Mouse (Mus musculus) limb, embryonic 13.5 days (tissue): Measurements from ENCODE around the gene Cdc34. TPM values are rescaled to one million over a fixed set of nuclear protein-coding genes. Genes with fewer than 3 reads are reported as not detected.

ENCODE experiments used
- ATAC-seq: fragments of 200-750 bp; cut with Nextera tagmentation; 2 replicates; pipeline ENCODE4 v1.8.0; 2017; ENCODE audit warnings: low read depth, moderate number of reproducible peaks, moderate TSS enrichment; ENCODE audit not compliant: low FRiP score
- H3K27ac ChIP-seq: fragments of 300-500 bp; sonication (generic); 2 replicates; pipeline ENCODE4 v1.5.1; 2015; ENCODE audit warnings: inconsistent platforms, mild to moderate bottlenecking, moderate library complexity
- H3K27me3 ChIP-seq: fragments of 300-500 bp; sonication (generic); 2 replicates; pipeline ENCODE4 v1.6.1; 2015; ENCODE audit warnings: mild to moderate bottlenecking, inconsistent platforms
- H3K36me3 ChIP-seq: fragments of 300-500 bp; sonication (generic); 2 replicates; pipeline ENCODE4 v1.6.1; 2015; ENCODE audit warnings: inconsistent platforms, mild to moderate bottlenecking, moderate library complexity
- H3K4me1 ChIP-seq: fragments of 300-500 bp; sonication (generic); 2 replicates; pipeline ENCODE4 v1.6.1; 2015; ENCODE audit warnings: inconsistent platforms
- H3K4me2 ChIP-seq: fragments of 300-500 bp; sonication (generic); replicated peaks from 2 replicates; pipeline ENCODE4 v1.6.1; 2015; ENCODE audit warnings: inconsistent platforms, mild to moderate bottlenecking, moderate library complexity
- H3K4me3 ChIP-seq: fragments of 300-500 bp; sonication (generic); 2 replicates; pipeline ENCODE4 v1.5.1; 2015; ENCODE audit warnings: moderate library complexity, mild to moderate bottlenecking, inconsistent platforms
- H3K9ac ChIP-seq: fragments of 300-500 bp; sonication (generic); 2 replicates; pipeline ENCODE4 v1.6.1; 2015; ENCODE audit warnings: mild to moderate bottlenecking, inconsistent platforms
- H3K9me3 ChIP-seq: fragments of 300-500 bp; sonication (generic); 2 replicates; pipeline ENCODE4 v1.6.1; 2016; ENCODE audit warnings: inconsistent platforms
- WGBS: fragments of 180-500 bp; shearing (Covaris S2); methylation state at CpG from one replicate; pipeline ENCODE4 v1.1.7; 2015; 5-methylcytosine and 5-hydroxymethylcytosine counted together
- polyA plus RNA-seq: library from polyadenylated mRNA; unstranded; fragments of >200 nt; fragmentation: Nextera tagmentation; extraction: Ambion mirVana; gene quantifications from 2 replicates; pipeline ENCODE4 v1.2.1, GENCODE M21; 2015

Gene Cdc34
- polyA plus RNA-seq, 1 experiment from 2014 or later: 116 TPM

DNA sequence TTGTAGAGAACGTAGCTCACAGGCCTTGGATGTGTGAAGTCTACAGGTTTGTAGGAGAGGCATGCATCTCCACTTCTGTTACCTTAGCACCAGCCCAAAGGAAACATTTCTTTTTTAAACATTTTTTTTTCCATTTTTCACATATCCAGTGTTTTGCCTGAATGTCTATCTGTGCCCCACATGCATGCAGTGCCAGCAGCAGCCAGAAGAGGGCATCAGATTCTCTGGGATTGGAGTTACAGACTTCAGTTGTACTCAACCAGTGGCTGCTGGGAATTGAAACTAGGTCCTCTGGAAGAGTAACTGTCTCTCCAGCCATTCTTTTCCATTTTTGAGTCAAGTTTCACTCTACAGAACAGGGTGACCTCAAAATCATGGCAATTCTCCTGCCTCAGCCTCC lies 50.5 kb downstream of the Cdc34 start:
- peaks cover 25% of the 10 kb centered on the region for H3K27me3 ChIP-seq
- H3K36me3 ChIP-seq: peaks cover 50% of the 10 kb centered on the region
- 100% methylated on average over 1 of the region's 1 CpGs for WGBS
- peaks cover 32% of the 10 kb centered on the region for H3K9me3 ChIP-seq
- no peak overlapping the region for H3K4me2 ChIP-seq
- no peaks in the 10 kb centered on the region for H3K4me1 ChIP-seq
- H3K4me3 ChIP-seq: no peak overlapping the region
- no peak for ATAC-seq
- H3K27ac ChIP-seq: no peak overlapping the region
- no peak overlapping the region for H3K9ac ChIP-seq

DNA sequence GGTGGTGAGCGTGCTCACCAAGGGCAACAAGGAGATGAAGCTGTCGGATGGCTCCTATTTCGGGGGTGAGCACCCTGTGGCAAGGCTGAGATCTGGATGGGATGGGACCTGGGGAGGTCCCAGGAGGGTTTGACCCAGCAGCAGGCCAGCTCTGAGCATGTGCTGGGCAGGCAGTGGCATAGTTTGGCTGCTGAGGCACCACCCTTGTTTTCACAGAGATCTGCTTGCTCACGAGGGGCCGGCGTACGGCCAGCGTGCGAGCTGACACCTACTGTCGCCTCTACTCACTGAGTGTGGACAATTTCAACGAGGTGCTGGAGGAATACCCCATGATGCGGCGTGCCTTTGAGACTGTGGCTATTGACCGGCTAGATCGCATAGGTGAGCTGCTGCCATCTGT lies 51.9 kb downstream of the Cdc34 start:
- WGBS: 93% methylated on average over 15 of the region's 15 CpGs

DNA sequence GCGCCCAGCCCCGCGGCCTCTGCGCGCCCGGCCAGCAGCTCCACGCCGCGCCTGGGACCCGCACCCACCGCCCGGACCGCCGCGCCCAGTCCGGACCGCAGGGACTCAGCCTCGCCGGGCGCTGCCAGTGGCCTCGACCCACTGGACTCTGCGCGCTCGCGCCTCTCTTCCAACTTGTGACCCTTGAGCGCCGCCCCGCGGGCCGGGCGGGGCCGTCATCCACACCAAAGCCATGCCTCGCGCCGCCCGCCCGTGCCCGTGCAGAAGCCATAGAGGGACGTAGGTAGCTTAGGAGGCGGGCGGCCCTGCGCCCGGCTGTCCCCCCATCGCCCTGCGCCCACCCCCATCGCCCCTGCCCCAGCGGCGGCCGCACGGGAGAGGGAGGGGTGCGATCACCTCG lies 53.4 kb downstream of the Cdc34 start:
- Histone ChIP-seq H3K9me3 (peaks cover 61% of the 10 kb centered on the region), H3K36me3 (peaks cover 79% of the 10 kb centered on the region), H3K4me2 (peak overlapping the region; percentile 23), H3K27me3 (peaks cover 25% of the 10 kb centered on the region), H3K4me1 (no peaks in the 10 kb centered on the region), H3K4me3 (no peak overlapping the region), H3K27ac (no peak overlapping the region), H3K9ac (no peak overlapping the region)
- 25% methylated on average over 43 of the region's 52 CpGs for WGBS
- ATAC-seq: no peak

More for the DNA sequence above, 51.9 kb downstream of the Cdc34 start:
- Histone ChIP-seq H3K4me1 (no peaks in the 10 kb centered on the region), H3K9me3 (peaks cover 46% of the 10 kb centered on the region), H3K9ac (no peak overlapping the region), H3K36me3 (peaks cover 64% of the 10 kb centered on the region), H3K27ac (no peak overlapping the region), H3K4me3 (no peak overlapping the region), H3K27me3 (peaks cover 25% of the 10 kb centered on the region), H3K4me2 (no peak overlapping the region)
- no peak for ATAC-seq

GRCm38 (mm10) chr10:79736706-79737105 lies 54.7 kb downstream of the Cdc34 start:
- Histone ChIP-seq H3K9me3 (peaks cover 73% of the 10 kb centered on the region), H3K4me2 (no peak overlapping the region), H3K4me3 (no peak overlapping the region), H3K36me3 (peaks cover 91% of the 10 kb centered on the region), H3K27me3 (peaks cover 25% of the 10 kb centered on the region), H3K4me1 (no peaks in the 10 kb centered on the region), H3K27ac (no peak overlapping the region), H3K9ac (no peak overlapping the region)
- 91% methylated on average over 11 of the region's 14 CpGs for WGBS
- ATAC-seq: no peak

Other genes starting within 250 kb of the Cdc34 start
- not detected in 2 replicates for gene Vmn2r83, start 213.5 kb upstream of the Cdc34 start, polyA plus RNA-seq
- gene Plpp2, start 148.4 kb upstream of the Cdc34 start, polyA plus RNA-seq: 22.6 and 23.2 TPM in 2 replicates
- gene Mier2, start 127.0 kb upstream of the Cdc34 start, polyA plus RNA-seq: 70.1 and 74.5 TPM in 2 replicates
- gene Theg, start 94.9 kb upstream of the Cdc34 start, polyA plus RNA-seq: not detected in 2 replicates
- gene C2cd4c, start 68.2 kb upstream of the Cdc34 start, polyA plus RNA-seq: 0.03 and 0.05 TPM in 2 replicates
- 11.3 and 11.9 TPM in 2 replicates for gene Shc2, start 44.3 kb upstream of the Cdc34 start, polyA plus RNA-seq
- not detected in 2 replicates for gene Odf3l2, start 36.5 kb upstream of the Cdc34 start, polyA plus RNA-seq
- gene Madcam1, start 17.6 kb upstream of the Cdc34 start, polyA plus RNA-seq: 7.0 and 8.2 TPM in 2 replicates
- 62.0 and 65.9 TPM in 2 replicates for gene Tpgs1, start 12.8 kb upstream of the Cdc34 start, polyA plus RNA-seq
- gene Gzmm, start 6.8 kb downstream of the Cdc34 start, polyA plus RNA-seq: 0.83 and 0.92 TPM in 2 replicates
- gene Bsg, start 22.3 kb downstream of the Cdc34 start, polyA plus RNA-seq: 761 and 775 TPM in 2 replicates
- gene Hcn2, start 34.4 kb downstream of the Cdc34 start, polyA plus RNA-seq: not detected in 2 replicates
- gene Polrmt, start 64.4 kb downstream of the Cdc34 start, polyA plus RNA-seq: 49.4 and 54.9 TPM in 2 replicates
- 0.34 and 0.47 TPM in 2 replicates for gene Fgf22, start 72.9 kb downstream of the Cdc34 start, polyA plus RNA-seq
- 93.0 and 95.4 TPM in 2 replicates for gene Rnf126, start 84.8 kb downstream of the Cdc34 start, polyA plus RNA-seq
- 7.0 and 7.8 TPM in 2 replicates for gene Fstl3, start 95.1 kb downstream of the Cdc34 start, polyA plus RNA-seq
- 0.11 TPM in 1 of 2 replicates, not detected in the other for gene Prss57, start 108.8 kb downstream of the Cdc34 start, polyA plus RNA-seq
- gene Palm, start 111.4 kb downstream of the Cdc34 start, polyA plus RNA-seq: 101 TPM in 2 replicates
- 0.90 and 1.4 TPM in 2 replicates for gene Misp, start 138.8 kb downstream of the Cdc34 start, polyA plus RNA-seq
- gene Ptbp1, start 172.2 kb downstream of the Cdc34 start, polyA plus RNA-seq: 347 and 366 TPM in 2 replicates
- 11.1 and 11.3 TPM in 2 replicates for gene Prtn3, start 192.3 kb downstream of the Cdc34 start, polyA plus RNA-seq
- 138 and 142 TPM in 2 replicates for gene Plppr3, start 192.4 kb downstream of the Cdc34 start, polyA plus RNA-seq
- 0.29 and 0.86 TPM in 2 replicates for gene Elane, start 204.1 kb downstream of the Cdc34 start, polyA plus RNA-seq
- not detected in 2 replicates for gene Cfd, start 208.7 kb downstream of the Cdc34 start, polyA plus RNA-seq
- gene Med16, start 226.7 kb downstream of the Cdc34 start, polyA plus RNA-seq: 44.9 and 46.8 TPM in 2 replicates
- gene Gm26602, start 228.7 kb downstream of the Cdc34 start, polyA plus RNA-seq: 20.3 TPM in 1 of 2 replicates, not detected in the other
- 0.94 and 1.0 TPM in 2 replicates for gene Kiss1r, start 234.8 kb downstream of the Cdc34 start, polyA plus RNA-seq
- 186 and 188 TPM in 2 replicates for gene R3hdm4, start 239.0 kb downstream of the Cdc34 start, polyA plus RNA-seq
- gene Arid3a, start 244.8 kb downstream of the Cdc34 start, polyA plus RNA-seq: 5.5 and 6.2 TPM in 2 replicates